Mouse (Mus musculus) left cerebral cortex, postnatal 4 days (tissue): Measurements from ENCODE around the gene Celf5. TPM values are rescaled to one million over a fixed set of nuclear protein-coding genes. Genes with fewer than 3 reads are reported as not detected.
A peak's percentile ranks its signal among the peaks of the same experiment; 100 is the strongest.

Source experiments
- DNase-seq: peaks from one replicate; pipeline ENCODE4 v3.0.0-alpha.2; 2022
- intact Hi-C: fragments of 180-260 bp; cut with DNase I; formaldehyde crosslinking; loops from one replicate; pipeline ENCODE4 v1.15.1; 2025
- total RNA-seq, 2 experiments: library from RNA; stranded (reverse); gene quantifications; 2 replicates each; pipeline ENCODE4 v1.2.3; 2021

Celf5 gene
- total RNA-seq, 2 experiments from 2014 or later, result 303 to 316 TPM

GRCm38 (mm10) chr10:81498316-81499249 lies 16.1 kb upstream of the Celf5 start:
- intact Hi-C loops, result no loop called here

GRCm38 (mm10) chr10:81497401-81498270 lies 15.1 kb upstream of the Celf5 start:
- DNase-seq, result no peak
- intact Hi-C loops, result no loop called here

More at GRCm38 (mm10) chr10:81498316-81499249, 16.1 kb upstream of the Celf5 start:
- no peak for DNase-seq

- DNase-seq, result no peak
- intact Hi-C loops, result no loop called here
Measured at GRCm38 (mm10) chr10:81496969-81497368, 14.5 kb upstream of the Celf5 start.

GRCm38 (mm10) chr10:81496264-81496901 lies 13.9 kb upstream of the Celf5 start, which contains the start of gene Ncln:
Ncln (minus strand) TSS chr10:81496392.
- intact Hi-C loops, result no loop called here
- peak; percentile 99 for DNase-seq

GRCm38 (mm10) chr10:81495616-81496263 lies 13.2 kb upstream of the Celf5 start:
- intact Hi-C loops, result no loop called here
- no peak for DNase-seq

GRCm38 (mm10) chr10:81495151-81495550 lies 12.6 kb upstream of the Celf5 start:
- intact Hi-C loops, result no loop called here
- no peak for DNase-seq

- intact Hi-C loops, result no loop called here
- DNase-seq, result no peak
Measured at GRCm38 (mm10) chr10:81494260-81495041, 11.9 kb upstream of the Celf5 start.

GRCm38 (mm10) chr10:81493601-81494220 lies 11.2 kb upstream of the Celf5 start:
- no peak for DNase-seq
- intact Hi-C loops, result no loop called here

GRCm38 (mm10) chr10:81492606-81493240 lies 10.2 kb upstream of the Celf5 start:
- intact Hi-C loops, result no loop called here
- no peak for DNase-seq

- no peak for DNase-seq
- intact Hi-C loops, result no loop called here
Measured at GRCm38 (mm10) chr10:81491018-81491417, 8.5 kb upstream of the Celf5 start.

- no peak for DNase-seq
- intact Hi-C loops, result no loop called here
Measured at GRCm38 (mm10) chr10:81489941-81490340, 7.4 kb upstream of the Celf5 start.

GRCm38 (mm10) chr10:81488081-81488480 lies 5.6 kb upstream of the Celf5 start:
- intact Hi-C loops, result no loop called here
- no peak for DNase-seq

- no peak for DNase-seq
- intact Hi-C loops, result no loop called here
Measured at GRCm38 (mm10) chr10:81486496-81486895, 4.0 kb upstream of the Celf5 start.

GRCm38 (mm10) chr10:81485479-81486018 lies 3.0 kb upstream of the Celf5 start:
- intact Hi-C loops, result no loop called here
- no peak for DNase-seq

GRCm38 (mm10) chr10:81485060-81485449 lies 2.5 kb upstream of the Celf5 start:
- DNase-seq, result no peak
- intact Hi-C loops, result no loop called here

- intact Hi-C loops, result no loop called here
- DNase-seq, result no peak
Measured at GRCm38 (mm10) chr10:81484441-81485059, 2.0 kb upstream of the Celf5 start.

GRCm38 (mm10) chr10:81483983-81484382 lies 1.5 kb upstream of the Celf5 start:
- DNase-seq, result peak; percentile 54
- intact Hi-C loops, result no loop called here
